Mouse (Mus musculus) left cerebral cortex, adult 2 months (tissue): Measurements from ENCODE around the gene Bricd5. TPM values are rescaled to one million over a fixed set of nuclear protein-coding genes. Genes with fewer than 3 reads are reported as not detected.
"Not testable (repeated sequence)": the region's sequence is repeated elsewhere in the genome, so short reads cannot be mapped to it uniquely, and the experiment has no call there.

Experiments
- DNase-seq, 2 experiments: peaks; one replicate each; pipeline ENCODE4 v3.0.0; 2021 to 2022; ENCODE audit warnings: low spot score in 2 of 2, mixed read lengths in 1 of 2; ENCODE audit errors: extremely low spot score in 1 of 2
- H3K27ac ChIP-seq: fragments of 200-600 bp; 2 replicates; pipeline ENCODE4 v1.8.1; 2022
- H3K4me3 ChIP-seq: fragments of 200-600 bp; 2 replicates; pipeline ENCODE4 v1.8.1; 2022
- CTCF ChIP-seq: fragments of 200-600 bp; IDR thresholded peaks from 2 replicates; pipeline ENCODE4 v1.8.1; 2022; ENCODE audit warnings: antibody characterized with exemption, mild to moderate bottlenecking, moderate library complexity
- intact Hi-C: fragments of 180-260 bp; cut with DNase I; formaldehyde crosslinking; loops from one replicate; pipeline ENCODE4 v1.15.1; 2025
- long read RNA-seq, 2 experiments: library from polyadenylated mRNA; stranded (forward); transcript quantifications; one replicate each; pipeline ENCODE4 v2.0.0; 2021; ENCODE audit warnings: borderline mapping rate in 2 of 2
- total RNA-seq, 2 experiments: library from RNA; stranded (reverse); gene quantifications; 2 replicates each; pipeline ENCODE4 v1.2.3; 2021

The Bricd5 gene
- 1 to 10 TPM; 1.7 to 1.9 TPM for total RNA-seq
- long read RNA-seq, experiment 1, partial matches to known transcripts: 0 of 1 reads
- long read RNA-seq, experiment 1, other reads (novel, unspliced or antisense): 1 of 1 reads
- long read RNA-seq, experiment 2: 0 reads

GRCm38 (mm10) chr17:24473612-24474275 is at the start of gene Bricd5:
Gene Bricd5, plus strand, starts transcription at chr17:24473884.
- peak within 1 kb of the TSS; percentile 50 for H3K27ac ChIP-seq
- no peak for TF ChIP-seq CTCF
- intact Hi-C loops: no loop called here
- DNase-seq: no peak
- H3K4me3 ChIP-seq: peak within 1 kb of the TSS; percentile 81

- Histone ChIP-seq H3K27ac (no peak overlapping the region), H3K4me3 (no peak overlapping the region)
- no peak for TF ChIP-seq CTCF
- intact Hi-C loops: no loop called here
- no peak for DNase-seq
Observed at GRCm38 (mm10) chr17:24424489-24424888, 49.2 kb upstream of the Bricd5 start.

GRCm38 (mm10) chr17:24425326-24425725 is 48.4 kb upstream of the Bricd5 start:
- H3K4me3 ChIP-seq, intact Hi-C loops, H3K27ac ChIP-seq, DNase-seq: not testable (repeated sequence)

- Histone ChIP-seq H3K4me3 (no peak overlapping the region), H3K27ac (peak overlapping the region; percentile 84; the same call in 1 of the 2 replicates)
- no peak for DNase-seq
- TF ChIP-seq CTCF: no peak
- intact Hi-C loops: no loop called here
Observed at GRCm38 (mm10) chr17:24425905-24426304, 47.8 kb upstream of the Bricd5 start.

GRCm38 (mm10) chr17:24426471-24427169 is 47.1 kb upstream of the Bricd5 start, which contains the start of gene Eci1:
Gene Eci1, plus strand, starts transcription at chr17:24426641.
- TF ChIP-seq CTCF: no peak

GRCm38 (mm10) chr17:24427170-24427557 is 46.5 kb upstream of the Bricd5 start:
- intact Hi-C loops: no loop called here
- no peak for TF ChIP-seq CTCF
- H3K27ac ChIP-seq: peak overlapping the region; percentile 84

More at GRCm38 (mm10) chr17:24426471-24427169, 47.1 kb upstream of the Bricd5 start, which contains the start of gene Eci1:
- intact Hi-C loops: no loop called here
- Histone ChIP-seq H3K4me3 (peak within 1 kb of the TSS; percentile 76), H3K27ac (peak within 1 kb of the TSS; percentile 84)
- peak; percentile 86 to 87 for DNase-seq

GRCm38 (mm10) chr17:24429201-24429983 is 44.3 kb upstream of the Bricd5 start:
- DNase-seq: no peak
- intact Hi-C loops: no loop called here
- Histone ChIP-seq H3K4me3 (no peak overlapping the region), H3K27ac (peak overlapping the region; percentile 44; the same call in 1 of the 2 replicates)
- TF ChIP-seq CTCF: no peak

More at GRCm38 (mm10) chr17:24427170-24427557, 46.5 kb upstream of the Bricd5 start:
- peak overlapping the region; percentile 76 for H3K4me3 ChIP-seq
- DNase-seq: no peak

- no peak for DNase-seq
- H3K4me3 ChIP-seq: no peak overlapping the region
- intact Hi-C loops: no loop called here
- TF ChIP-seq CTCF: peak; percentile 85
- H3K27ac ChIP-seq: no peak overlapping the region
Observed at GRCm38 (mm10) chr17:24437016-24437415, 36.7 kb upstream of the Bricd5 start.

GRCm38 (mm10) chr17:24440377-24440776 is 33.3 kb upstream of the Bricd5 start:
- Histone ChIP-seq H3K4me3 (no peak overlapping the region), H3K27ac (no peak overlapping the region)
- intact Hi-C loops: no loop called here
- TF ChIP-seq CTCF: no peak
- DNase-seq: no peak

GRCm38 (mm10) chr17:24441148-24441547 is 32.5 kb upstream of the Bricd5 start:
- TF ChIP-seq CTCF: peak; percentile 10
- no peak for DNase-seq
- no peak overlapping the region for H3K27ac ChIP-seq
- no peak overlapping the region for H3K4me3 ChIP-seq
- intact Hi-C loops: no loop called here

- TF ChIP-seq CTCF: no peak
- intact Hi-C loops: no loop called here
- Histone ChIP-seq H3K27ac (no peak overlapping the region), H3K4me3 (no peak overlapping the region)
- no peak for DNase-seq
Observed at GRCm38 (mm10) chr17:24442107-24442506, 31.6 kb upstream of the Bricd5 start.

- Histone ChIP-seq H3K27ac (no peak within 1 kb of the TSS), H3K4me3 (no peak within 1 kb of the TSS)
- no peak for TF ChIP-seq CTCF
- DNase-seq: no peak
- intact Hi-C loops: no loop called here
Observed at GRCm38 (mm10) chr17:24442632-24443155, 31.0 kb upstream of the Bricd5 start, which contains the start of gene Dnase1l2. Gene Dnase1l2, minus strand, starts transcription at chr17:24443105.
